Mouse (Mus musculus): ENCODE measurements around the gene Fgfr2.
A peak's percentile ranks its signal among the peaks of the same experiment; 100 is the strongest.

The Fgfr2 gene

GRCm38 (mm10) chr7:130117466-130118123 lies 3005.6 kb downstream of the Fgfr2 start:
- no peak for DNase-seq

DNA sequence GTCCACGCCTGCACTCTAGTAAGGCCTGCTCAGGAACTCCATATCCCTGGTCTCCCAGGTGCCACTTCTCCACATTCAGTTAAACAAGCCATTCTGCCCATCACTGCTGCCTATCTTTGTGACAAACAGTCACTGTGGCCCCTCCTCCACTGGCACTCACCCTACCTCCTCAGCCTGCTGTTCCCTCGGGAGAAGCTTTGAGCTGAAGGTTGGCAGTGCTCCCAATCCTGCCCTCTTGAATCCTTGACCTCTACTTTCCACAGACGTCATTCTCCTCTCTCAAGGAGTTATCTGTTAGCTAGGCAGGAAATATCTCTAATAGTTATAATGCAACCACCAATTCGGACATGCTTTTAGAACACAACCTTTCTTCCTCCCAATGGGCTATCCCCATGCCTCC lies 3008.7 kb downstream of the Fgfr2 start:
- DNase-seq: peak; percentile 26 to 48
